Mouse (Mus musculus): Measurements from ENCODE around the gene Ndufv1.
A peak's percentile ranks its signal among the peaks of the same experiment; 100 is the strongest.
"Not testable (repeated sequence)": the region's sequence is repeated elsewhere in the genome, so short reads cannot be mapped to it uniquely, and the experiment has no call there.

Ndufv1 gene

GRCm38 (mm10) chr19:4041500-4041899 is 28.9 kb upstream of the Ndufv1 start:
- not testable (repeated sequence) for DNase-seq

DNA sequence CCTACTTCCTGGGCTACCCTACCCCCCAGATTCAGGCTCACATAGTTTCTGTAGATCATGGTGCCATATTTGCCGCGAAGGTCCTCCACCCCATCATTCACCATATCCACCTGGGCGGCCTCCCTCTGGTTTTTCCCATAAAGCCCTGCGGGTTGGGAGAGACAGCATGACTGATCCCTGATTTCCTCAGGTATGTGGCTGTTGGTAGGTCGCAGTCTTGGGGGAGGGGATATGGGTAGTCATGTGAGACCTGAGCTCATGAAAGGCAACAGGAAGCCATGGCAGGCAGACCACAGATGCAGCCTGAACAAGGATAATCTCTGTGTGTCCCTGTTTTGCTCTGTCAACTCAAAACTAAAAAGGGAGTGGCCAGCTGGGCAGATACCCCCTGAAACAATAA is 28.3 kb upstream of the Ndufv1 start:
- DNase-seq: not testable (repeated sequence)

DNA sequence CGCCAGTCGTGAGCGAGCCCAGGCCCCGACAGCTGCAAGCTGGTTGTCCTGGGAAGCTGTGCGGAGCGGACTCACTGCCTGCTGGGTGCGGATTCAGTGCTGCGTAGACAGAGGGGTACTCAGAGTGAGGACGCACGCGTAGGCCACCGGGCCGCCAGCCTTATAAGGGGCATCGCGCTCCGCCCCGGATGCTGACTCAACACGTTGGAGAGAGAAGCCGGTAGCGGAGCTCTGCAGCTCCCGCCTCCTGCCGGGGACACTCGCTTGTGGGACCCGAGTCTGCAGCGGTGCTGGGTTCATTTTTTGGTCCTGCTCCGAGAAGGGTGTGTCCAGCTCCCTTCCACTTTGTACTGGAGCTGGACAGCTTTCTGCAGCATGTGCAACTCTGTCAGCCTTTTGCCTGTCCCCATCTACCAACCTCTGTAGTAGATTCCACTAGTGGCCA is 25.2 kb upstream of the Ndufv1 start, which contains the start of gene Gstp1:
Gene Gstp1, minus strand, starts transcription at position 198 of the 445 bp plus-strand sequence.
- peak; percentile 84 to 86 for DNase-seq

- not testable (repeated sequence) for DNase-seq
These were observed 24.7 kb upstream of the Ndufv1 start for GRCm38 (mm10) chr19:4037154-4037787.

GRCm38 (mm10) chr19:4036327-4037045 is 23.9 kb upstream of the Ndufv1 start:
- no peak for DNase-seq

- no peak for DNase-seq
These were observed 21.1 kb upstream of the Ndufv1 start for GRCm38 (mm10) chr19:4033742-4034141.

DNA sequence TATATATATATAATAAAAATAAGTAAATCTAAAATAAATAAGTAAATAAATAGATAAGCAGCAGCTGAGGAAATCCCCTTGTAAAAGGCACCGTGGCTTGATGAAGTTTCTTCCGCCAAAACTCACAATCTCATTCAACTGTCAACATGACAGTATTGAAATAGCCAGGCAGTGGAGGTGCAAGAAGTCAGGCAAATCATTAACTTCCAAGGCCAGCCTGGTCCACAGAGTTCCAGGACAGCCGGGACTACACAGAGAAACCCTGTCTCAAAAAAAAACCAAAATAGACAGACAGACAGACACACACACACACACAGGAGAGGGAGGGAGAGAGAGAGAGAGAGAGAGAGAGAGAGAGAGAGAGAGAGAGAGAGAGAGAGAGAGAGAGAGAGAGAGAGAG is 20.7 kb upstream of the Ndufv1 start:
- DNase-seq: no peak

DNA sequence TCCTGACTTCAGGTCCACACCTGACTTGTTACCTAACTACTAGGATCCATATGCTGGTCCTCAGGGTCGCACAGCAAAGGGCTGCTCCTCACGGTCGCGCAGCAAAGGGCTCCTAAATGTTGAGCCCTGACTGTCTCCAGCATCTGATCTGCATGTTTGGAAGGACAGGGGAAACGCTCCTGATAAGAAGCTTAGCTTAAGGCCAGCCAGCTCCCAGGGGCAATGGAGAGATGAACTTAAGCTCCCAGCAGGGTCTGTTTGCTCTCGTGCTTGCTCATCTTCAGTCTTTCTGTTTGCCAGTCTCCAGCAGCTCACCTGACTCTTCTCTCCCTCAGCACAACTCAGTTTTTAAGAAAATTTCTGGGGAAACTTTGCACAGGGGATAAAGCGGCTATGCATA is 20.1 kb upstream of the Ndufv1 start:
- no peak for DNase-seq

DNA sequence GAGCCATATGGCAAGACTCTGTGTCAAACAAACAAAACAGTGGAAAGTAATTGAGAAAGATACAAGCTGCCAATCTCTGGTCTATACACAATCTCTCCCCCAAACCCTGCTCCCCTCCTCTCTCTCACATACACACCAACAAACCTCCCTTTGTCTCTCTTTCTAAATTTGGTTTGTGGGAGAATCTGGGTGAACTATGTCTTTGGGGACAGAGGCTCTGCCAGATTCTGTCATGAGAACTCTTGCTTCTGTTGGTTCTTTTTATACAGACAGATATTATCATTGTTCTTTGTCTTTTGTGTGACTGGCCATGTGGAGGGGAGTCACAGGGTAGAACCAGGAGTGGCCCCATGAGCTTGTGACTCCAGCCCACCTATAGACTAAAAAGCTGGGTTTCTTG is 15.0 kb upstream of the Ndufv1 start:
- no peak for DNase-seq

GRCm38 (mm10) chr19:4023185-4023584 is 10.6 kb upstream of the Ndufv1 start:
- no peak for DNase-seq

- DNase-seq: peak; percentile 69 to 74
These were observed 6.4 kb upstream of the Ndufv1 start for GRCm38 (mm10) chr19:4018743-4019583.

DNA sequence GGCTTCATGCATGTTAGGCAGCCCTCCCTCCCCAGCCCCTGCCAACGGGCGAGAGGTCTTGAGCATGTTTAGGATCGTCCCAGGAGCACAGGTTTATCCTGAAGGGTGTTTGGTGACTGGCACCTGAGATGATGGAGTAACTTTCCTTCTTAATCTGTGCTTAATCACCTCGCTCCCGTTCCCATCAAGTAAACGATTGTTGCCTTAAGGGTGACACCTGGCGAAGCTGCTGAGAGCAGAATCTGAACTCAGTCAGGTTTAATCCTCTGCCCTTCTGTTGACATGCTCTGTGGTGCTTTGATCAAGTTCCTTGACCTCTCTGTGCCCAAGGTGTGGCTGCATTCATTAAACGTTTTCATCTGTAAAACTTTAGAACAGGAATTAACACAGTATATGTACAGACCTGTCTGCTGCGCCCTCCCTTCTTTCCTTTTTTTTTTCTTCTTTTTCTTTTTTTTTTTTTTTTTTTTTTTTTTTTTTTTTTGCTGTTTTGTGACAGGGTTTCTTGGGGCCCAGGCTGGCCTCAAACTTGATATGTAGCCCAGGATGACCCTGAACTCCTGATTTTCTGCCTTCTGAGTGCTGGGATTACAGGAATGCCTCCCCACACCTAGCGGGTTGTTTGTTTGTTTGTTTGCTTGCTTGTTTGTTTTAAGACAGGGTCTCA is 5.4 kb upstream of the Ndufv1 start:
- no peak for DNase-seq

- DNase-seq: no peak
These were observed 3.0 kb upstream of the Ndufv1 start for GRCm38 (mm10) chr19:4015635-4016034.

DNA sequence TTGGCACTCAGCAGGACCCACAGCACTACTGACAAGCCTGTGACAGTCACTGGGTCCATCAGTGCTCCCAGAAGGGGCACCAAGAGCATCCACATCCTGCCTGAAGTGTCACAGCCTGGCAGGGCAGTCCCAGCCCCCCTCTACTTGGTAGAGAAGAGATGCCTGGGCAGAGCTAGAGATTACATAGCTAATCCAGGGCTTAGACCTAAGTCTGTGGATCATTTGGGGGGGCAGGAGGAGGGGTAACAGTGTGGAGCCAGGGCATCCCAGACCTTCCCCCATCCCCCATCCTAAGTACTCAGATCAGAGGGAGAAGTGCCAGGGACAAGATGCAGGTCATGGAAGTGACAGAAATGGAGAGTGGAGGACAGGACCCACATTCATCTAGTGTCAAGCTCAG is 2.2 kb upstream of the Ndufv1 start:
- no peak for DNase-seq

DNA sequence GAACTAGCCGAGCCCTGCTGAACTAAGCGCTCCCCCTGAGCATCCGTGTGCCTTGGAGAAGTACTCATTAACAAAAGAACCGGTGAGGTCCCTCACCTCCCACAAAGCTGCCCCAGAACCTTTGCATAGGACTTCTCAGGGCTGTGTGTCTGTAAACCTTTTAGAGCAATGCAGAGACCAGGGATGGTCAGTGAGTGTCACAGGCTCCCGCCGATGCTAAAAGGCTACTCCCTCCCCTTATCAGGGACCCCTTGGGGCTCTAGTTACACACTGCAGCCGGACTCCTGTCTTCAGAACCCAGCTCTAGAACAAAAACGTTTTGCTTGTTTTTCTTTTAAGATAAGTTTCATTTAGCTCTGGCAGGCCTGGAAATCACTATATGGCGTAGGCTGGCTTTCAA is 460 bp upstream of the Ndufv1 start:
- no peak for DNase-seq

DNA sequence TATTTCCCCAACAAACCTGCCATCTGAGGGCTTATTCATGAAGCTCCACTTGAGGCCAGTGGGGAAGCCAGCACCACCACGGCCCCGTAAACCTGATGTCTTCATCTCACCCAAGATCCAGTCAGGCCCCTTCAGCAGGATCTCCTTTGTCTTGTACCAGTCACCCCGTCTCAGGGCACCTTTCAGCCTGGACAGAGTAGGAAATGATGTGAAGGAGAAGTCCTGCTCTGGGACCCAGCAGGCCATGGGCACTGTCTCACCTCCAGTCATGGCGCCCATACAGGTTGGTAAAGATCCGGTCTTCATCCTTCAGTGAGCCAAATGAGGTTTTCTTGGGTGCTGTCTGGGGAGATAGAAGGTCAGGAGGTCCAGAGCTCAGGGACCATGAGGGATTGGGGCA is 1.5 kb downstream of the Ndufv1 start:
- no peak for DNase-seq

DNA sequence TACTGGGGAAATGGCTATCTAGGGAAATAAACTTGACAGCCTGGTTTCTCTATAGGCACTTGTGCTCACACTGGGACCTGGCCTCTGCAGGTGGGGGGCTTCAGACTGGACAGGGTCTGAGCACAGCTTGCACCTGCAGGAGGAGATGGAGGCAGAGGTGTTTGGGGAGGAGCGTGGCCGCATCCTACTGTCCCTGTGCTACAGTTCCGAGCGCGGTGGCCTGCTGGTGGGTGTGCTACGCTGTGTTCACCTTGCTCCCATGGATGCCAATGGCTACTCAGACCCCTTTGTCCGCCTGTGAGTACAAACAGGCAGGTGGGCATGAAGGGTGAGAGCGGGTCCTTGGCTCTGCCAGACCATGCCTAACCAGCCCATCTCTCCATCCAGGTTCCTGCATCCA is 6.6 kb downstream of the Ndufv1 start:
- DNase-seq: no peak

GRCm38 (mm10) chr19:4005091-4005490 is 7.5 kb downstream of the Ndufv1 start:
- DNase-seq: no peak

DNA sequence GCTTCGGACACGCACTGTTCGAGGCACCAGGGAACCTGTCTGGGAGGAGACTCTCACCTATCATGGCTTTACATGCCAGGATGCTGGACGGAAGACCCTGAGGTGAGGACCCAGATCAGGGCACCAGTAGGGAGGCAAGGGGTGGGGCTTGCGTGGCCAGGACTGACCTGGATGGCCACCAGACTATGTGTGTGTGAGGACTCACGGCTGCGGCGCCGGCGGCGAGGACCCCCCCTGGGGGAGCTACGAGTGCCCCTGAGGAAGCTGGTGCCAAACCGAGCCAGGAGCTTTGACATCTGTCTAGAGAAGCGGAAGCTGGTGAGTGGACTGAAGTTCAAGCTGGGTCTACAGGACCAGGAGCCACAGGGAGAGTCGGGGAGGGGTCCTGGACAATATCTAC is 8.3 kb downstream of the Ndufv1 start:
- DNase-seq: no peak

GRCm38 (mm10) chr19:4003641-4004040 is 9.0 kb downstream of the Ndufv1 start:
- DNase-seq: no peak

GRCm38 (mm10) chr19:4003112-4003511 is 9.5 kb downstream of the Ndufv1 start, which contains the start of gene Doc2g:
Doc2g (plus strand) TSS chr19:4003313.
- no peak for DNase-seq

- no peak for DNase-seq
These were observed 10.9 kb downstream of the Ndufv1 start for GRCm38 (mm10) chr19:4001752-4002151.

DNA sequence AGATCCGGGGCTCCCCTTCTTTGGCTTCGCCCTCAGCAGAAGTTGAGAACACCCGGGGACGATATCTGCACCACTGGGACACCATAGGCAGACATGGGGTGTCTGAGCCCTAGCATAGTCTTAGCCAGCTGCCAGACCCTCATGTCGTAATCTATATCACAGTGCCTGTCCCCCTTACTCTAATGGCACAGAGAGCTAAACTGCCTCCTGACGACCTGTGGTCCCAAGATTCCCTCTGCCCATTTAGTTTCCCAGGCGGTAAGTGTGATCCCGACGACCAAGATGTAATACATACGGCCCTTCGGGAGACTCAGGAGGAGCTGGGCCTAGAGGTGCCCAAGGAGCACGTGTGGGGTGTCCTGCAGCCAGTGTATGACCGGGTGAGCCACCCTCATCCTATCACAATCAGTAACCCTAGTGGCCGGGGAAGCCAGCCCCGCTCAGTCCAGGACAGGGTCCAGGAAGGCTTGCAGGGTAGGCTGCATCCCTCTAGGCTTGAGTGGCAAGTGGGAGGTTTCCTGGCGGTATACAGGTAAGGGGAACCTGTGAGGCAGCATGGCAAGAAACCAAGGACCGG is 11.6 kb downstream of the Ndufv1 start:
- DNase-seq: no peak

Data from B cell, adult 2 months (primary cell).